Mouse (Mus musculus): Measurements from ENCODE around the gene Spag5. TPM values are rescaled to one million over a fixed set of nuclear protein-coding genes. Genes with fewer than 3 reads are reported as not detected.
"Not testable (repeated sequence)": the region's sequence is repeated elsewhere in the genome, so short reads cannot be mapped to it uniquely, and the experiment has no call there.

Spag5 gene
- total RNA-seq (2021): 10 to 100 TPM; 32.6 to 33.2 TPM

- peak; percentile 92 for DNase-seq
Observed at GRCm38 (mm10) chr11:78301357-78302084, at the start of gene Spag5. Spag5 (plus strand) TSS chr11:78301529.

GRCm38 (mm10) chr11:78256618-78257017 lies 44.7 kb upstream of the Spag5 start:
- DNase-seq: no peak

GRCm38 (mm10) chr11:78260489-78261258 lies 40.7 kb upstream of the Spag5 start:
- DNase-seq: no peak

- peak; percentile 96 for DNase-seq
Observed at GRCm38 (mm10) chr11:78261380-78262352, 39.7 kb upstream of the Spag5 start, which contains the start of gene 2610507B11Rik. 2610507B11Rik (plus strand) TSS chr11:78261752.

- DNase-seq: peak; percentile 54
Observed at GRCm38 (mm10) chr11:78262550-78262949, 38.8 kb upstream of the Spag5 start.

GRCm38 (mm10) chr11:78265571-78265970 lies 35.8 kb upstream of the Spag5 start:
- DNase-seq: no peak

- DNase-seq: no peak
Observed at GRCm38 (mm10) chr11:78271986-78272385, 29.3 kb upstream of the Spag5 start.

- DNase-seq: no peak
Observed at GRCm38 (mm10) chr11:78275596-78275995, 25.7 kb upstream of the Spag5 start.

- DNase-seq: not testable (repeated sequence)
Observed at GRCm38 (mm10) chr11:78276169-78276568, 25.2 kb upstream of the Spag5 start.

- DNase-seq: no peak
Observed at GRCm38 (mm10) chr11:78278853-78279252, 22.5 kb upstream of the Spag5 start.

GRCm38 (mm10) chr11:78279586-78279985 lies 21.7 kb upstream of the Spag5 start:
- DNase-seq: no peak

GRCm38 (mm10) chr11:78289146-78289763 lies 12.1 kb upstream of the Spag5 start:
- DNase-seq: no peak

- no peak for DNase-seq
Observed at GRCm38 (mm10) chr11:78290654-78291053, 10.7 kb upstream of the Spag5 start, which contains the start of gene BC030499. BC030499 (plus strand) TSS chr11:78290841.

- no peak for DNase-seq
Observed at GRCm38 (mm10) chr11:78294585-78294984, 6.7 kb upstream of the Spag5 start.

GRCm38 (mm10) chr11:78300917-78301316 lies 412 bp upstream of the Spag5 start:
- DNase-seq: no peak

GRCm38 (mm10) chr11:78305272-78305671 lies 3.9 kb downstream of the Spag5 start:
- DNase-seq: no peak

- DNase-seq: no peak
Observed at GRCm38 (mm10) chr11:78310861-78311511, 9.7 kb downstream of the Spag5 start.

- no peak for DNase-seq
Observed at GRCm38 (mm10) chr11:78313662-78314061, 12.3 kb downstream of the Spag5 start.

- DNase-seq: no peak
Observed at GRCm38 (mm10) chr11:78318411-78318810, 17.1 kb downstream of the Spag5 start.

- no peak for DNase-seq
Observed at GRCm38 (mm10) chr11:78322076-78322831, 20.9 kb downstream of the Spag5 start.

- peak; percentile 77 for DNase-seq
Observed at GRCm38 (mm10) chr11:78322860-78323259, 21.5 kb downstream of the Spag5 start, which contains the start of gene Aldoc. Aldoc (plus strand) TSS chr11:78322968.
